Mouse (Mus musculus): ENCODE data around the gene Gm9.

- TF ChIP-seq CTCF (IDR thresholded peaks at IDR 0.05; ENCODE audit: low read depth, low read length) = no peak
- TF ChIP-seq EP300 (IDR thresholded peaks at IDR 0.05; ENCODE audit: insufficient read depth, low read depth, low read length) = no peak
Measured at GRCm38 (mm10) chrX:37198676-37199075, 12.2 kb downstream of the Gm9 start.

Data from ES-Bruce4 (cell line).